Mouse (Mus musculus) lung, adult 2 months (tissue): Measurements from ENCODE around the gene Iqck. TPM values are rescaled to one million over a fixed set of nuclear protein-coding genes. Genes with fewer than 3 reads are reported as not detected.

Experiments used
- DNase-seq: peaks from one replicate; pipeline ENCODE4 v3.0.0; 2022
- H3K4me1 ChIP-seq: fragments of 200-500 bp; 2 replicates; pipeline ENCODE4 v1.6.1; 2011; ENCODE audit warnings: low read length; ENCODE audit not compliant: control insufficient read depth, insufficient read depth
- H3K4me3 ChIP-seq: fragments of 200-500 bp; replicated peaks from 2 replicates; pipeline ENCODE3; 2011; ENCODE audit warnings: low read depth, mild to moderate bottlenecking, control low read depth, low read length; ENCODE audit errors: extremely low read depth
- CTCF ChIP-seq: fragments of 200-500 bp; IDR thresholded peaks from 2 replicates; pipeline ENCODE4 v1.5.1; 2011; ENCODE audit warnings: mild to moderate bottlenecking, low read length, control low read depth; ENCODE audit not compliant: insufficient read depth
- POLR2A ChIP-seq: fragments of 200-500 bp; IDR thresholded peaks from 2 replicates; pipeline ENCODE4 v1.6.1; 2011; ENCODE audit warnings: low read depth, mild to moderate bottlenecking, control low read depth, low read length, borderline replicate concordance; ENCODE audit errors: extremely low read depth
- WGBS: fragments of 180-500 bp; shearing (Covaris S2); methylation state at CpG from one replicate; pipeline ENCODE4 v1.1.7; 2018; 5-methylcytosine and 5-hydroxymethylcytosine counted together
- polyA plus RNA-seq: library from polyadenylated mRNA; depleted of rRNA; stranded (reverse); fragments of >200 nt; gene quantifications from 2 replicates; pipeline ENCODE4 v1.2.3, GENCODE M21; 2012

Gene Iqck
- polyA plus RNA-seq, 1 experiment = 4.6 TPM

DNA sequence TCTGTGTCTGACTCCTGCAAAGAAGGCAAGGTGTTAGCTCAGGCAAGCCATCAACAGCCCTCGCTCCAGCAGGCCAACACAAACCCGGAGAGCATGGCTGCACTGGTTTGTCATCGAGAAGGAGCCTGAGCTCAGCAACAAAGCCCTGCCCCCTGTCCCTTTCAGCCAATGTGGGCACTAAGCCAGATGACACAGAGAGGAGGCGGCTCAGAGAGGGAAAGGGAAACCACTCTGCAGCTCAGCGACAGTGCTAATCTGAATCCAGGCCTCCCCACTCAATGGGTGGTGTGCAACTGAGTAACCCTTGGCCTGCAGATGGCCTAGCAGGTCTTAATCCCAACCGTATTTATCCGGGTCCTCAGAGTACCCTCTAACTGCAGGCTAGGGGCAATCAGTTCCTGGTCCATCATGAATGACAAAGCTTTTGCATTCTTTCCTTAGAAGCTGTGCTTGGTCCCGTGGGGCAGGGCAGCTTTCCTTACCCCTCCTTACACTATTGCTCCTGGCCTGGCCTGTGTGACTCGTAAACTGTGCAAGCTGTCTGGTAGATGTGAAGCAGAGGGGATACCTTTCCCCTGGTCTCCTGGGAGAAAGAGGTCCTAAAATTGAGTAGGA lies 4.8 kb upstream of the Iqck start:
- TF ChIP-seq POLR2A = no peak
- Histone ChIP-seq H3K4me1 (peaks cover 13% of the 10 kb centered on the region), H3K4me3 (no peak overlapping the region)
- no peak for DNase-seq
- 49% methylated on average over 9 of the region's 9 CpGs for WGBS

- H3K4me3 ChIP-seq = no peak overlapping the region
- WGBS = 57% methylated on average over 7 of the region's 7 CpGs
- H3K4me1 ChIP-seq = peaks cover 13% of the 10 kb centered on the region
- DNase-seq = no peak
- TF ChIP-seq POLR2A (no peak), CTCF (no peak)
Measured at GRCm38 (mm10) chr7:118851571-118851970, 4.0 kb upstream of the Iqck start.

- Histone ChIP-seq H3K4me1 (peaks cover 12% of the 10 kb centered on the region), H3K4me3 (no peak overlapping the region)
- no peak for TF ChIP-seq CTCF
- TF ChIP-seq POLR2A = no peak
- DNase-seq = no peak
- 64% methylated on average over 4 of the region's 4 CpGs for WGBS
Measured at GRCm38 (mm10) chr7:118852611-118853010, 2.9 kb upstream of the Iqck start.

GRCm38 (mm10) chr7:118854606-118855005 lies 946 bp upstream of the Iqck start:
- TF ChIP-seq POLR2A (no peak), CTCF (no peak)
- peak overlapping the region; percentile 26 for H3K4me3 ChIP-seq
- H3K4me1 ChIP-seq = peaks cover 12% of the 10 kb centered on the region
- DNase-seq = no peak
- WGBS = 9% methylated on average over 3 of the region's 3 CpGs

- WGBS = under 1% methylated on average over 46 of the region's 46 CpGs
- no peak for DNase-seq
- H3K4me1 ChIP-seq = peaks cover 6% of the 10 kb centered on the region; the same call in 1 of the 2 replicates
- H3K4me3 ChIP-seq = peak within 1 kb of the TSS; percentile 80
- TF ChIP-seq CTCF (no peak), POLR2A (0 out of 2 replicates have a peak, but pooled peaks have one; percentile 8)
Measured at GRCm38 (mm10) chr7:118855877-118856304, 339 bp downstream of the Iqck start, which contains the start of gene Knop1. Gene Knop1, minus strand, starts transcription at chr7:118856254.

DNA sequence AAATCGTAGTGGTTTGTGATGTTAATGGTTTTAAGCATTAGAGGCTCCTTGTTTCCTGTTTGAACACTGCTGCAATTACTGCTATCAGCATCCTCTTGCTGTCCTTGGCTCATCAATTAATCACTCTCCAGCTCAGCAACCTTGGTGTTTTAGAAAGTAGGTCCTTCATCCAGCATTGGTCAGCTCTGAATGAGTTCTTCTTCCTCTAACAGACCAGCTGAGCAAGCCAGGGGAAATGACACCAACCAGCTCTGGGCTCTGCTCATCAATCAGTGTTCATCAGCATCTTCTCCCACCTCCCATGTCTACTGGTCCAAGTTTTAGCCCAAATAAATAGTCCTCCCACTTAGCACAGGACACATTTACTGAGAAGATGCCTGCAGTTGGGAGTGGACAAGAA lies 3.1 kb downstream of the Iqck start:
- DNase-seq = no peak
- H3K4me1 ChIP-seq = peaks cover 6% of the 10 kb centered on the region; the same call in 1 of the 2 replicates
- no peak for TF ChIP-seq CTCF
- no peak for TF ChIP-seq POLR2A
- 59% methylated on average over 1 of the region's 1 CpGs for WGBS
- H3K4me3 ChIP-seq = no peak overlapping the region

GRCm38 (mm10) chr7:118865362-118865761 lies 9.8 kb downstream of the Iqck start:
- 60% methylated on average over 2 of the region's 2 CpGs for WGBS

DNA sequence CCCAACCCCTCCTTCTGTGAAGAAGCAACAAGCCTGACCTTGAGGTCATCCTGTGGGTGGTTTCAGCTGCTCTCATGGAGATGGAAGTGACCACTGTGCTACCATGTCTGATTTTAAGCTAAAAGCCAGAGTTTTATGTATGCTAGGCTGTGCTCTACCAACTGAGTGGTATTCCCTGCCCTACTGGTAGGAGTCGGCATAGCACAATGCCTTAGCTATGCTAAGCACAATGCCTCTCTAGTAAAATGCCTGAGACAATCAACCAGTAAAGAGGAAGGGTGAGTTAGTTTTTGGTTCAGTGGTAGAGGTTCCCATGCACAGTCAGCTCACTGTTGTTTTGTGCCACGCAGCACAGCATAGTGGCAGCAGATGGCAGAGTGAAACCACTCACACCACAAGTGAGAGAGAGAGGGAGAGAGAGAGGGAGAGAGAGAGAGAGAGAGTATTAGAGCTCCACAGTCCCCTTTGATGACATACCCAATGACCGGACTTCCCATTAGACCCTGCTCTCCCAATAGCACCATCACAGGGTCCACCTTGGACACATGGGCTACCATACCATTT lies 24.0 kb downstream of the Iqck start:
- no peak for DNase-seq
- WGBS = 88% methylated on average over 3 of the region's 3 CpGs
- TF ChIP-seq POLR2A = no peak
- no peak for TF ChIP-seq CTCF
- Histone ChIP-seq H3K4me1 (no peaks in the 10 kb centered on the region), H3K4me3 (no peak overlapping the region)

More at GRCm38 (mm10) chr7:118865362-118865761, 9.8 kb downstream of the Iqck start:
- Histone ChIP-seq H3K4me3 (no peak overlapping the region), H3K4me1 (no peaks in the 10 kb centered on the region)
- TF ChIP-seq POLR2A = no peak
- DNase-seq = no peak

GRCm38 (mm10) chr7:118883957-118884356 lies 28.4 kb downstream of the Iqck start:
- Histone ChIP-seq H3K4me3 (no peak overlapping the region), H3K4me1 (no peaks in the 10 kb centered on the region)
- TF ChIP-seq CTCF (no peak), POLR2A (no peak)
- WGBS = 76% methylated on average over 4 of the region's 4 CpGs
- no peak for DNase-seq

DNA sequence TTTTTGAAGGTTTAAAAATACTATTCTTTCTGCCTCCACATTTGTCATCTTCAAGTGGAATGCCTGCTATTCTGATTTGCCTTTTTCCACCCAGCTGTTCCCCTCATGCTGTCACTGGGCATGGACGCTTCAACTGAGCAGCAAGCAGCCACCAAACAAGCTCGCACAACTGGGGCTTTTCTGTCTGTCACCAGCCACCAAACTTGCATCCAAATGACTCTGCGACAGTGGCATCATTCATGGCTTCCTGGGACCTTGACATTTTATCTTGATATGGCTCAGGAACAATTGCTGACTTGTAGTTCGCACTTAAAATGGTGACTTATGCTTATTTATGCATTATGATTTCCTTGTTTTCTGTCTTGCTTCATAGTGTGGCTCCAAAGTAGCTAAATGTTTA lies 29.4 kb downstream of the Iqck start:
- Histone ChIP-seq H3K4me1 (no peaks in the 10 kb centered on the region), H3K4me3 (no peak overlapping the region)
- WGBS = 67% methylated on average over 4 of the region's 4 CpGs
- TF ChIP-seq POLR2A (no peak), CTCF (no peak)
- no peak for DNase-seq
